Mouse (Mus musculus) kidney, adult 2 months (tissue): ENCODE measurements around the gene A030005L19Rik.

Source experiments
- CTCF ChIP-seq: fragments of 200-500 bp; conservative IDR thresholded peaks from 2 replicates; pipeline ENCODE4 v1.5.1; 2011; ENCODE audit warnings: low read depth, mild to moderate bottlenecking, control low read depth, low read length, moderate library complexity, mixed read lengths; ENCODE audit not compliant: insufficient read depth, insufficient read length
- POLR2A ChIP-seq: fragments of 200-500 bp; IDR thresholded peaks from one replicate; pipeline ENCODE4 v1.6.1; 2011; ENCODE audit warnings: low read depth, low read length, control low read depth

DNA sequence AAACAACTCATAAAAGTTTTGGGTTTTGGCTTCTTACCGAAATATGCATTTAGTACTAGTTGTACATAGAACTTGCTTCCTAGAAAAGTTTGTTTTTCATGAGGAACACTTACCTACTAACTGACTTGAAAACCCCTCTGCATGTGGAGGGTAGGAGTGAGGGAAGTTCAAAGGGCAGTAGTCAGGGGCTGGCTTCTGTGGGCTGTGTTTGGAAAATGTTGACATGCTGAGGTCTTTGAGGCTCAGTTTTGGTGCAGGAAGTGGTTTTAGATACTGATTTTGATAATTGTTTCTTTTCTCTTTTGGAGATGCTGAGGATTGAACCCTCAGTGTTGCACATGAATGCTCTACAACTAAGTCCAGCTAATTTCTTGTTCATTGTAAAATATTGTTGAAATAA is 12.6 kb upstream of the A030005L19Rik start:
- TF ChIP-seq POLR2A: no peak
- no peak for TF ChIP-seq CTCF
